Mouse (Mus musculus): ENCODE measurements at regions not wholly inside any gene's neighbourhood (a gene's known extent, or its start where the extent isn't known, plus 50 kb on each side); places are given as distances from the start of the nearest gene placed in this dataset.

DNA sequence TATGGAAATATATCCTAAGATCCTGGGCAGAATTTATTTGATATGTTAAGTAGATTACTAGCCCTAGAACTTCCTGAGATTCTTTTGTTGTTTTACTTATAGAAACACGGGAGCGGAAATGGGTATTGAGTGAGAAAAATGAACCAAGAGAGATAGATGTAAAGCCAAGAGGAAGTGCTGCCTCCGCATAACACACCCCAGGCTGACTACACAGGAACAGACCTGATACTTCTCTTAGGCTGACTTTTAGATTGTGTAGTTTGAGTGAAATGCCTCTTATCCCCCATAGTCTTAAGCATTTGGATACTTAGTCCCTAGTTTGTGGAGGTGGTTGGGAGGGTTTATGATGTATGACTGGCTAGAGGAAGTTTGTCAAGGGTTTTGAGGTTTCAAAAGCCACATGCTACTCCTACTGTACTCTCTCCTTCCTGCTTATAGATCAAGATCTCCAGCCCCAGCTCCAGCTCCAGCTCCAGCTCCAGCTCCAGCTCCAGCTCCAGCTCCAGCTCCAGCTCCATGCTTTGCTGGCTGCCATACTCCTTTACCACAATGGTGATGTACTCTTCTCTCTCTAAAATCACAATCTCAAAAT lies 210.0 kb upstream of the Nrp1 start:
- no peak for DNase-seq (ENCODE audit: low spot score)

DNA sequence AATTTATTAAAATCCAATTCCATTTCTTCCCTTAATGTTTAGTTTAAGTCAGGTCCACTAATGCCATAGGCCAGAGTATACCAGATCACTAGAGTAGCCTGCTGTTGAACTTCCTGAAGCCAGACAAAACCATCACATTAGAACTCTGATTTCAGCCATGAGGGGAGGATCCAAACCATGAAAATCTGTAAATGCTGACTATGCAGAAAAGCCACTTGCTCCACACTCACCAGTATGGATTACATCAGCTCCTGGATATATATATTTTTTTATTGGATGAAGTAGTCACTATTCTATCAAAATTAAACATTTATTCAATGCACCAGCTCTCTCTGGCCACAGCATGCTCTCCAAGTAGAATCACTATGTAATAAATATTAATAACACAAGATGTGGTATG lies 202.8 kb upstream of the Nrp1 start:
- no peak for DNase-seq (ENCODE audit: low spot score)

DNA sequence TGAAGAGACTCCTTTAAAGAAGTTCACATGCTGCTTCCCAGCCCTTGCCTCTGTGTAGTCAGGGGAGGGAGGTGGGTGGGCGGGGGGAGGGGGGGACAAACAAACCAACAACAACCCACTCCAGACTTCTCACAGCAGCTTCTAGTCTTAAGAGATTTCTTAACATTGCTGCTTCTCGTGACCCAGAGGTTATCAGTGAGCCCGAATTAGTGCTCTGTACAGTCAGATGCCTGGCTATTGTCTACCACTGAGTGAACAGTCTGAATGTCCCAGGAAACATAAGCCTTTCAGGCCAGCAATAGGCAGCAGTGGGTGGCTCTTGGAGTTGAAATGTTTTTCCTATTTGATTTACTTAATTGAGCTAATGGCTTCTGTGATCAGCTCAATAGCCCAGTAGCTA lies 202.2 kb upstream of the Nrp1 start:
- no peak for DNase-seq (ENCODE audit: low spot score)

DNA sequence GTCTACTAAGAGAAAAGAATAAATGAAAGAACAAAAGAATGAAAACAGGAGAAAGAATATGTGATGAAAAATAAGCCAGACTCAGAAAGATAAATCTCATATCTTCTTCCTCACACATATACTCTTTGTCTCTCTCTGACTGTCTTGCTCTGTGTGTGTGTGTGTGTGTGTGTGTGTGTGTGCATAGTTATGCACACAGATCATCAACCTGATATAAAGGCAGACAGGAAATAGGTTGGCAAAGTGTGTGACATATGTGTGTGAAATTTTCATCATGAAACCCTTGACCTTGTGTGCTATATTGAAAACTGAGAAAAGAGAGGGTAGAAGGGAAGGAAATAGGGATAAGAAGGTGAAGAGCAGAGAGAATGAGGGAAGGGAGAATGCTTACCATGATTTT lies 195.5 kb upstream of the Nrp1 start:
- no peak for DNase-seq (ENCODE audit: low spot score)

DNA sequence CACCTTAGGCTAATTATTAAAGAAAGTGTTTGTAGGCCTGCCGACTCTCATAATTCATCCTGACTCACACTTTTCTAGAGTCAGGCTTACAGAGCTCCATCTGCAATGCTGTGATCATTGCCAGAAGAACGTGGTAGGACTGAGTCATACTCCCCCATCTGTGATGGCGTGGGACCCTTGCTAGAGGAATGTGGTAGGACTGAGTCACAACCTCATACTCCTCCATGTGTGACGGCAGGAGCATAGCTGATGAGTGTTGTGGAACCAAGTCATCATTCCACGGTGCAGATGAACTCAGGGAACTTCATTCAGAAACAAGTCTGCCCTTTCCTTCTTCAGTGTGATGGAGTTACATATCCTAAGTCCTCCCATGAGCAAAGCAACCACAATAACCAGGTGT lies 193.4 kb upstream of the Nrp1 start:
- no peak for DNase-seq (ENCODE audit: low spot score)

DNA sequence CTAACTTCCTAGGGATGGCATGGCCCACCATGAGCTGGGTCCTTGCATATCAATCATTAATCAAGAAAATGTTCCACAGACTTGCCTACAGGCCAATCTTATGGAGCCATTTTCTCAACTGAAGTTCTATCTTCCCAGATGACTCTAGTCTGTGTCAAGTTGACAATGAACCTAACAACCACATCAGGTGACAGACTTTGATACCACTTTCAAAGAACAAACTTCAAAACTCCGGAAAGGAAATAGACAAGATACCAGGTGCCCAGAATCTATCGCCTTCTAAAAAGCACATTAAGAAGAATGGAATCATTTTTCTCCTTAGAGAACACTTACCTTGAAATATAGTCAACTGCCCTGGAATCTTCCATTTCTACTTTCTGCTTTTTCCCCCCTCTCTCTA lies 192.8 kb upstream of the Nrp1 start:
- DNase-seq (ENCODE audit: low spot score), result no peak

DNA sequence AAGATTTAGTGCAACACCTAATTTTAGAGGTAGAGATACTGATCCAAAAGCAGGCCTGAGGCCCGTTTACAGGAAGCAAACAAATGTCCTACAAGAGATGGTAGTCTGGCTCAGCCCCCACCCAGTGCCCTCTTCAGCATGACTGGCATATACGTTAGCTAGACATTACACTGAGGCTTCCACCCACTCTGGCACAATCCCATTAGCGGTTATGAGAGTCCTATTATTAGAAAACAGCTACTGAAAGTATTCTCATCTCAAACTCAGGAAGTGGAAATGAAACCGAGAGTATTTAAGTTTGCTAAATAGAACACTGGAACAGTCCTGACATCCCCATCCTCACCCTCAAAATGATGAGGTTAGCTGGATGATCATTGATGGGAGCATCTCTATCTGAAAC lies 192.3 kb upstream of the Nrp1 start:
- no peak for DNase-seq (ENCODE audit: low spot score)

DNA sequence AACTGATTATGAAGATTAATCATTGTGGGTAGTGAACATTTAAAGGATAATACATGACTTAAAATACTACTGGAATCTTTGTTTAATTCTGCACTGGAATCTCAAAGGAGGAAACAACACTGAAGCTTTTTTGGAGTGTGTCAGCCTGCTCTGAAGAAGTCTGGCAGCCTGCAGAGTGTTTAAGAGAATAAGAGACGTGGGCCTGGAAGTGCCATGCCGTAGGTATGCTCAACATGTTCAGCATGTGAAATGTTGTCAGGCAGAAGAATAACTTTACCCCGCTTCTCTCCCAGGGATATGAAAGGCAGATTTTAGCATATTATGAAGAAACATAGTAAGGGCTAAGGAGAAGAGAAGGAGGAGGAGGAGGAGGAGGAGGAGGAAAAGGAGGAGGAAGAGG lies 189.6 kb upstream of the Nrp1 start:
- DNase-seq (ENCODE audit: low spot score), result no peak

DNA sequence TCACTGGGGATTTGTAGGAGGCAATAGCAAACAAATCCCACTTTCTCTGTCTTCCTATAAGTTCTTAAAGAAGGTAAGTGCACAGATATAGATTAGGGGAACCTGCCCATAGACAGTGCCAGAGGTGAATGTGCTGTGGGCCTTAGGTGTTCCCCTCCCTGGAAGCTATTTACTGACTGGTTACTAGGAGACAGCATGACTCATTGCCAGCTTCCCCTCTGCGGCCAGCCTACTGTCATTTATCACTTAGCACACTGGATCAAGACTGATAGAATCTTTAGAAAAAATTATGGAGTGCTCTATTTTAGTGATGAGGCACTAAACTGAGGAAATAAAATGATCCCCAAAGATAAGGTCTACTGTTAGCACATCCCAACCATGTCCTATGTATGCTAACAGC lies 187.3 kb upstream of the Nrp1 start:
- no peak for DNase-seq (ENCODE audit: low spot score)

DNA sequence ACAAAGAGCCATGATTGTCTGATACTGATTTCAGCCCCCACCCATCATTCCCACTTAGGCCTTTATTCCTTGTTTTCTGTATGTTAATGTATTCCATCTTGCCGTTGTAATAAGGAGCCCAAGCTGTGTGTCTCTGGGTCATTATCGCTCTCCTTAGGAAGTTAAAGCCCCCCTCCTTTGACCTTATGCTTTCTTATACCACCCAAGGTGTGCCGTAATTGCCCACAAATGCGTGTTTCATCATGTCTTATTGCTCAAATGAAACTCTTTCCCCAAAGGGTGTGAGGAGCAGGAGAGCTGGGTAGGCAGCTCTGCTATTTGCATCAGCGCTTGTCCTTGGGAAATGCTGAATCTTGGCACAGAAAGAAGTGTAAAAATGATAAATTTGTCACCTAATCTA lies 178.2 kb upstream of the Nrp1 start:
- no peak for DNase-seq (ENCODE audit: low spot score)

DNA sequence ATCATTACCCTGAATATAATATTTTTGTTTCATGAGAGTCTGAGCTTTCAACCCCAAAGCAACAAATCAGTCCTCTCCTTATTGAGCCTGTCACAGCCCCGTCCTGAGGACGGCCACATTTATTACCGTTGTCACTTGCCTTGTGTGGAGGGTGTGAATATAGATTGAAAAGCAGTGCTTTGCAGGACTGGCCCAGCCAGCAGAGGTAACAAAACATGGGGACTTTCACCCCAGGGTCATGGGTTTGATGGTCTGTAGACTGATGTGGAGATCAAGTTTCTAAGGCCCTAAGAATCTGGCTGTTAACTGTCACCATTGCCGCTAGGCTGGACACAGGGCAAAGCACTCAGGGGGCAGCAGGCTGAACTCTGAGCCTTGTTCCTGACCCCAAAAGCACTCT lies 175.3 kb upstream of the Nrp1 start:
- DNase-seq (ENCODE audit: low spot score), result no peak

DNA sequence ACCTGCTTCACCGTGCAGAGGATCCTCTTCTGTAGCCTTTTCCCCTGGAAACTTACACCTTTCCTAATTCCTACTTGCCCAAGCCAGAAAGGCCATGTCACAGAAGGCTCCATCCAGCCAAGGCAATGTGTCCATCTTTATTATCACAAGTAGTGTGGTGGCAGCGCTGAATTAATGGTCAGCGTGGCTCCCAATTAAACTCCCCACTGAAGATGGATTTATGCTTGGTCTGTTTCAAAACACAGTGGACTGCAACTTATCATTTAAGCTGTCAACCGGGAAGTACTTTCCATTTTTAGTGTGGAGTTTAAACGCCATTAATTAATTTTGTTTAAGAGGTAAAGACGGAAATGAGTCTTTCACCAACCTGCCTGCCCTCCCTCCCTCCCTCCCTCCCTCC lies 170.1 kb upstream of the Nrp1 start:
- DNase-seq (ENCODE audit: low spot score), result no peak

DNA sequence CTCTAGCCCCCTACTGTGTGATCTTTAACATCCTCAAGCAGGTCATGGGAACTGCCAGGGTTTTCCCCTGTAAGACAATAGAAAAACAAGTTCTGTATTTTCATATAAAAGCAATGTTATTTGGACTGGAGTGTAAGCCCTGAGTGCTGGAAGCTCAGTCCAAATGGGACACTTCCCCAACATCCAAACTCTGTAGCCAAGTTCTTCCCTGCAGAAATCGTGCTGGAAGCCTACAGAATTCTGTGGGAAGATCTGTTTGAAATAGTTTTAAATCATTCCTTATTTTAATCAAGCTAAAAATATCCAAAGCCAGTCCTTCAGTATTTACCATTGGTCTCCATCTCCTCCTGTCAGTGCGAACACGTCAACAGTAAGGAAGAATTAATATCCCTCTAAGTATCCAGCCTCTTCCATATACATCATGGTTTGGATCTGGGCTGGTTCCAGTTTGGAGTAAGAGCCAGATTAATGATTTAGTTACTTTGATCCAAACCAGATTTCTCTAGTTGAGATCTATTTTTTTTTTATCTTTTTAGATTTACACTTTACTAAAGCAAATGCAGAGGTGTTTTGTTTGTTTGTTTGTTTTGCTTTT lies 165.0 kb upstream of the Nrp1 start:
- DNase-seq (ENCODE audit: low spot score), result no peak

DNA sequence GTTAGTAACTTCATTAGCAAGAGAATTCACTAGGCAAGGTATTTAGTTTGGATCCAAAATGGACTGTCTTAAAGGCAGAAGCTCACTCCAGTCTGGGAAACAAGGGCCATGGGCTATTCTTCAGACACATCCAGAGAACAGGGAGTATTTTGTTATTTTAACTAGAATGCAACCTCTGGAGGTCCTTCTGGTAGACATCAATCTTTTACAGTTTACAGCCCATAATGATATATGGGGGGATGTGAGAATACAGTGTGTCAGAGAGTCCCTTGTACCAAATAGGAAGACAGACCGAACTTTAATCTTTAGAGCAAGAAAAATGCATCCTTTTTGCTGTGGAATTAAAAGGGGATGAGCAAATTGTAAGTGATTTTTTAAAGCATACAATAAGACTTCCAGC lies 157.6 kb upstream of the Nrp1 start:
- DNase-seq (ENCODE audit: low spot score), result no peak

DNA sequence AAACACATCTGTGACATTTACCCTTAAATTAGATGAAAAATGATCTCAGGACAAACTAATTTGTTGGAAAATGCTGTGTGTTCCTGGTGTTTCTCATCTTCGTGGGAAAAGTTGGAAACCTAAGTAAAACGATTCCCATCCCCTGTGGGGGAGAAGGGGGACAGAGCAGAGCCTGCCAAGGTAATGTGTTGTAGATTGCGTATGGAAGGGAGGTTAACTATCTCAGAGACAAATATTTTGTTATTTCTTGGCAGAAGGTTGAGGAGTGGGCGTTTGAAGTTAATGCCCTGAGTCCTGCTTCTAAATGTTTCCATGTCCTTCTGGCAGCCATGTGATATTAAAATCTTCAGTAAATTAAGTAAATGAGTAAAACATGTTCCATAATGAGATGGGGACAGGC lies 156.8 kb upstream of the Nrp1 start:
- no peak for DNase-seq (ENCODE audit: low spot score)

DNA sequence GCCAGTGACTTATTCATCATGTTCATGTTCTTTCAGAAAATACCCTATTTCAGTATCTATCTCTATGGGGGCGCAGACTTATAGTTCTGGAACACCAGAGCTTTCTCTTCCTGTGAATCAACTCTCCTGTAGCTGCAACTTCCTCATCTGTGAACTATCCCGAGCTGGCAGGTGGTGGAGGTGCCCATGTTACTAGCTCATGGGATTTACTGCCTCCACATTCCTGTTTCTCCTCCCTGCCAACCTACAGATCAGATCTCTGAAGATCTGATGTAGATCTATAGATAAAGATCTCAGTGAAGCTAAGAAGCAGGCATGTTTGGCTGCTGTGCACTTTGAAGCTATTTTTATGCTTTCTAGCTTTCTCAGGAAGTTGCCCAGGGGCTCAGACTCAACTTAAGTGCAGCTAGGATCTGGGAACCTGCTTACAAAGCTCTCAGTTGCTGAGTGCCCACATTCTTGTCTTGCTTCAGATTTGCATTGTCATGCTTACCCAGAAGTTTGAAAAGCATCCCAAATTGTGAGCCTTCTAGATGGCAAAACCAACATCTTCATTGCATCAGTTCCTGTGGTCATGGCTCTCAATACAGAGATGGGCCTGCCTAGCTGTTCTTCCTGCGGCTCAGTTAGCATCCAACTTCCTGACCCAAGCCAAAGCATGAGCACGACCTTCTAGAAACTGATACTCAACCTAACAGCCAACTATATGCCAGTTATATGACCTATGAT lies 156.1 kb upstream of the Nrp1 start:
- no peak for DNase-seq (ENCODE audit: low spot score)

DNA sequence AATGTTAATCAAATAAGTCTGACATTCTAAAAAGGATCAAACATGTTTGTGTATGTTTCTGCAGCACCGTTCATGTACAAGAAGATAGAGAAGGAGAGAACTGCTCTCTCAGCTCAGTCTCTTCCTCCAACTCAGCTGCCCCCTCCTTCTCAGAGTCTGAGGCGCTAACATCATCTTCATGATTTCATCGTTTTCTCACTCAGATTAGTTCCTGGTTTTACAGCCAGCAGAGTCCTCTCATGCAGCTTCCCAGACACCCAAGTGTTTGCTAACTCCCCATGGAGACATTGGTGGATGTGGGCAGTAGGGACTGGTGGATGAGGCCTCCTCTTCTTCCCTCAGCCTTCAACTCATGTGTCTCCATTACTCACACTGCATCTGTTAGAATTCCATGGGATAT lies 153.6 kb upstream of the Nrp1 start:
- no peak for DNase-seq (ENCODE audit: low spot score)

DNA sequence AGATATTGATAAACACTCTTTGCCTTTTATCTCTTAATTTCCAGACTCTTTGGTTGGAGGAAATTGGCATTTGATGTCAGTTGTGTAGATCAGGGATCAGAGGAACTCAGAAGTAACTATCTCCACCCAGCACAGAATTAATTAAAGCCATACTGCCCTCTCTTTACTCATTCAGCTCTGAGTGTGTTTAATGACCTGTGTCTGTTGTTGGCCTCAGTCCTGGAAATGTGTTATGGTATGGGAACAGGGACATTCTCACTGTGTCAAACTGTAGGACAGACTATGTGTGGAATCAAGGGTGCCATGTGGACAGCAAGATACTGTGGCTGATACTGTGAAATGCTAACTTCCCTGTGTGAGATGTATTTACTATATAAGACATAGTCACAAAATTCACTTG lies 151.3 kb upstream of the Nrp1 start:
- DNase-seq (ENCODE audit: low spot score), result no peak

DNA sequence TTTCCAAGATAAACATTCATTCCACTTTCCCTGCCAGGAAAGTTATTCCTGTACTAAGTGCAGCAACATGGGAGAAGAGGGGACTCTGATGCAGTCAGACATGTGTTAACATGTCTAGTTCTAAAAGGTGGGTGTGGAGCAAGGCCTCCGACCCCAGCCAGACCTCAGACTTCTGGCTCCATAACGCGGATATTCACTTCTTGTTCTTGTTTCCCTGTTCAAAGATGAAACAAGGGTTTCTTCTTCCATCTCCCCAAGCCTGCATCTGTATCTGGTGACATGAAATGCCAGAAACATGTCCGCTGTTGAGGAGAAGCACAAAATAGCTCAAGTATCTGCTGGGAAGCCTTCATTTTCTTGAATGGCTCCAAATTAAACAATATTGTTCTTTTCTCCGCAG lies 147.6 kb upstream of the Nrp1 start:
- DNase-seq (ENCODE audit: low spot score), result no peak

DNA sequence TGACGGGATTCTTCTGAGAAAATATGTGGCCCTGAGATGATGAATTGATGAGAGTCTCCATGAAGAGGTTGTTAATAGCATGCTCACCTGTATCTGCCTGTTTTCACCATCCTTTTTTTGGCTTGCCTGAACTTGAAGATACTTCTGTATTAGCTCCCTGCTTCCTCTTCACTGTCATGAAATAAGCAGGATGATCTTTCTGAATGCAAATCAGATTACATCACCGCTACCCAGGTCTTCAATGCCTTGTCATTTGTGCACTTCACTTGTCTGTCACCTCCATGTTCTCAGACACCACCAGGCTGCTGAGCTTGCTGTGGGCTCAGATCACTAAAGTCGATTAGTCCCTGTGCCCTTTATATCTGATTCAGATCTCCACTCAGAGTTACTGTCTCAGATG lies 146.2 kb upstream of the Nrp1 start:
- DNase-seq (ENCODE audit: low spot score), result no peak

DNA sequence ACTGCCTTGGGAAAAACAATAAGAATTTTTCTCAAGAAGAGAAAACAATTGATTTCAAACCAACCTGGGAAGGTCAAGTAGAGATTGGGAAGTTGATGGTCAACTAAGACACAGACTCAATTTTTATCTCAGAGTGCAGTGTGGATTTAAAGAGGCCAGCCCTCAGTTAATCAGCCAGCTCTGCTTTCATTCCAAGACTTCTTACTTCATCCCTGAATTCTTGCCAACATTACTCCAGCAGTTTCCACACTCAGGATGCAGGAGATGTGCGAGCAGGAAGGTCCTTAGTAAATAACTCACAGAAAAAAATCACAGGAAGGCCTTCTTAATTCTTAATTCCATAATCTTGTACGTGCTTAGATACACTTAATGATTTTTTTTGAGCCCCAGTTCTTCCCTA lies 144.1 kb upstream of the Nrp1 start:
- DNase-seq (ENCODE audit: low spot score), result no peak

DNA sequence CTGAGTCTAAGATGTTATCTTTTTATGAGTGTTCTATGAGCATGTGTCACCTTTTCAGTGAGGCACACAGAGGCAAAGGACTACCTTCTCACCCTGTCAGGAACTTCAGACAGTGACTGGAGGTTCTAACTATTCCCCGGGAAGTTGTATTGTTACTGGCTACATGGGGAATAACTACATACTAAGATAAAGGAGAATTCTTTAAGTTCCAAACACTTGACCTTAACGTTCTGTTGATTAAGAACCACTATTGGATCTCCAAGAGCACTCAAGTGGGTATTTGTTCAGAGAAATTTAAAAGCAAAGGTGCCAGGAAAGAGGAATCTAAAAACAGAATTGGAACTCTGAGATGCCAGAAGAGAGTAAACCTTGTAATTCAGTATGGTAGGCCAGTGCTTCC lies 139.5 kb upstream of the Nrp1 start:
- no peak for DNase-seq (ENCODE audit: low spot score)

DNA sequence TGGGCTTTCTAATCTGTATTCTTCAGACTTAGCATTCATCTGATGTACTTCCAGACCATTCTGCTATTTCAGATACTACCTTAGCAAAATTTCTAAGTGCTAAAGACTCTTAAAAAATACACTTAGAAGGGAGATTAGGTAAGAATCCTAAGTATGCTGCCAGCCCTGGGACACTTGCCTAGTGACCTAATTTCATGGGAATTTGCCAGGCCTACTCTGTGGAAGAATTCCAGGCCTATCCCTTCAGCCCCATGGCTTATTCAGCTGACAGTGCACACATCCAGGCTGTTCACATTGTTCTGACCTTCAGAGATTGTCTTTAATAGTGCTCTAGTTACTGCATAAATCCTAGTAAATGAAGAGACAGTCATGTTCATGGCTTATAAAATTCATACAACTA lies 138.9 kb upstream of the Nrp1 start:
- DNase-seq (ENCODE audit: low spot score), result no peak

DNA sequence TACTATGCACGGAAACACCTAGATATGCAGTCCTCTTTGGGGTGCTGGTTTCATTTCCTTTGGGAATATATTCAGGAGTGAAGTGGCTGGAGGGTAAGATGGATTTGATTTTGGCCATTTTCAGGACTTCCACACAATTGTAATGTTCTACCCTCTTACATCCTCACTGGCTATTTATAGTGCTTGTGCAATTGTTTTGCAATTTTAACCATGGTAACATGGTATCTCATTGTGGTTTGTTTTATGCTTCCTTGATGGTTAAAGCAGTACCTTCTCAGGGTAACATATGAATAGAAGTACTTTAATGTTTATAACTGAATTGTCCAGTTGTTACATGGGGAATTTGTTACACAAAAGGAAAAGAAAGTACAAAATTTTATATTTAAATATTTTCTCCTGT lies 135.3 kb upstream of the Nrp1 start:
- DNase-seq (ENCODE audit: low spot score), result no peak
